Mouse (Mus musculus) forebrain, embryonic 16.5 days (tissue): ENCODE measurements around the gene BC004004. TPM values are rescaled to one million over a fixed set of nuclear protein-coding genes. Genes with fewer than 3 reads are reported as not detected.

Source experiments
- ATAC-seq: fragments of 200-750 bp; cut with Nextera tagmentation; 2 replicates; pipeline ENCODE4 v1.8.0; 2017; ENCODE audit warnings: mild to moderate bottlenecking, moderate library complexity
- H3K27ac ChIP-seq: fragments of 300-500 bp; sonication (generic); 2 replicates; pipeline ENCODE4 v1.5.1; 2014; ENCODE audit warnings: low read length, control low read depth
- H3K27me3 ChIP-seq: fragments of 300-500 bp; sonication (generic); replicated peaks from 2 replicates; pipeline ENCODE4 v1.6.1; 2014; ENCODE audit warnings: low read length; ENCODE audit not compliant: control insufficient read depth, insufficient read depth
- H3K36me3 ChIP-seq: fragments of 300-500 bp; sonication (generic); 2 replicates; pipeline ENCODE4 v1.6.1; 2014; ENCODE audit not compliant: control insufficient read depth, insufficient read depth
- H3K4me1 ChIP-seq: fragments of 300-500 bp; sonication (generic); replicated peaks from 2 replicates; pipeline ENCODE4 v1.6.1; 2014; ENCODE audit warnings: low read length; ENCODE audit not compliant: control insufficient read depth, insufficient read depth
- H3K4me2 ChIP-seq: fragments of 300-500 bp; sonication (generic); 2 replicates; pipeline ENCODE4 v1.6.1; 2014; ENCODE audit warnings: mild to moderate bottlenecking, low read length, control low read depth
- H3K4me3 ChIP-seq: fragments of 300-500 bp; sonication (generic); replicated peaks from 2 replicates; pipeline ENCODE4 v1.5.1; 2014; ENCODE audit warnings: mild to moderate bottlenecking, low read length, control low read depth
- H3K9ac ChIP-seq: fragments of 300-500 bp; sonication (generic); replicated peaks from 2 replicates; pipeline ENCODE4 v1.6.1; 2014; ENCODE audit warnings: low read depth, low read length, control low read depth
- H3K9me3 ChIP-seq: fragments of 300-500 bp; sonication (generic); 2 replicates; pipeline ENCODE4 v1.6.1; 2016; ENCODE audit warnings: low read length; ENCODE audit not compliant: control insufficient read depth
- WGBS: fragments of 180-500 bp; shearing (Covaris S2); extraction: QIAGEN DNeasy Blood & Tissue Kit; methylation state at CpG from one replicate; pipeline ENCODE4 v1.1.7; 2014; 5-methylcytosine and 5-hydroxymethylcytosine counted together
- polyA plus RNA-seq: library from polyadenylated mRNA; unstranded; fragments of >200 nt; fragmentation: Nextera tagmentation; extraction: Ambion mirVana; gene quantifications from 2 replicates; pipeline ENCODE4 v1.2.1, GENCODE M21; 2015

Gene BC004004
- polyA plus RNA-seq, 1 experiment from 2014 or later: 102 TPM

DNA sequence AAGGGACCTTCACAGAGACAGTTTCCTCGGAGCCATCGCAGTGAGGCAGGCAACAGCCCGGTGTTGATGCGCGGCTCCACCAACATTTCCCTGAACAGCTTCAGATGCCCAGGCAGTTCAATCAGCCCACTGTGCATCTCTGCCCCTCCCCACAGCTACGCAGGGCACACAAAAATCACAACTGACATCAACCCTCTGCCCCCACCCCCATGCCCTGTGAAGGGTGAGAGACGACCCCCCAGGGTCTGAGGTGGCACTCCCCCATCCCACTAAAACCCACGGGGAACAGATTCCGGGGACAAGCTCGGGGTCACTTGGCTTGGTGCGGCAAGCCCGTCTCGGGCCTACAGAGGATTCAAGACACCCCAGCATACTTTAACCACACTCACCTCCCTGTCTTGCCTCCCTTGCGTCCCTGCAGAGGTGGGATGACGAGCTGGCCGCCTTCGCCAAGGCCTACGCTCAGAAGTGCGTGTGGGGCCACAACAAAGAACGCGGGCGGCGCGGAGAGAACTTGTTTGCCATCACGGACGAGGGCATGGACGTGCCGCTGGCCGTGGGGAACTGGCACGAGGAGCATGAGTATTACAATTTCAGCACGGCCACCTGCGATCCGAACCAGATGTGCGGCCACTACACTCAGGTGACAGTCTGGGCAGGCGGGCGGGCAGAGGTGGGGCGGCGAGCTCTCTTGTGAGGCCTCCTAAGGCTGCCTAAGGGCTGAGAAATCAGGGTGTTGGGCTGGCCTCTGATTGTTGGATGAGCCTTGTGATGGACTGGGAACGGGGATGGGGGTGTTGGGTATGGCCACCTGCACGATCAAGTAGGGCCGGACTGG lies 53.4 kb downstream of the BC004004 start:
- no peak overlapping the region for H3K9ac ChIP-seq
- ATAC-seq: no peak
- WGBS: 20% methylated on average over 41 of the region's 41 CpGs
- peaks cover 11% of the 10 kb centered on the region for H3K4me1 ChIP-seq
- peaks cover 8% of the 10 kb centered on the region for H3K27me3 ChIP-seq
- no peak overlapping the region for H3K27ac ChIP-seq
- no peak overlapping the region for H3K4me3 ChIP-seq
- H3K36me3 ChIP-seq: no peaks in the 10 kb centered on the region
- H3K4me2 ChIP-seq: no peak overlapping the region
- H3K9me3 ChIP-seq: no peaks in the 10 kb centered on the region

DNA sequence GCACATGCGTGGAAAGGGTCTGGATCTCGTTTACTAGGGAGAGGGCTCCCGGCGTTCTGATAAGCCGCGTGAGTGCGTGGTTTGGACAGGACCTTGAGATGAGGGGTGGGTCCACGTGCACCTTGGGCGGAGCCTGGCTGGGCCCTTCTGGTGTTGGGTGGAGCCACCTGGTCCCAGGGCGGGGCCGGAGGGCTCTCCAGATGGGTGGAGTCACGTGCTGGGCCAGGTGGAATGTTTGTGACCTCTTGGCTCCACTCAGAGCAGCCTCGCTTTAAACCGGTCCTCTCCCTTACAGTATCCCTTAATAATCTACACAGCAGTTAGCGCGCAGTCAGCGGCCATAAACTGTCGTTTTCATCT lies 54.0 kb downstream of the BC004004 start:
- no peak for ATAC-seq
- Histone ChIP-seq H3K9me3 (no peaks in the 10 kb centered on the region), H3K4me2 (no peak overlapping the region), H3K4me1 (peaks cover 16% of the 10 kb centered on the region), H3K27ac (no peak overlapping the region), H3K36me3 (no peaks in the 10 kb centered on the region), H3K4me3 (no peak overlapping the region), H3K9ac (no peak overlapping the region), H3K27me3 (peaks cover 8% of the 10 kb centered on the region)
- WGBS: 21% methylated on average over 18 of the region's 18 CpGs

DNA sequence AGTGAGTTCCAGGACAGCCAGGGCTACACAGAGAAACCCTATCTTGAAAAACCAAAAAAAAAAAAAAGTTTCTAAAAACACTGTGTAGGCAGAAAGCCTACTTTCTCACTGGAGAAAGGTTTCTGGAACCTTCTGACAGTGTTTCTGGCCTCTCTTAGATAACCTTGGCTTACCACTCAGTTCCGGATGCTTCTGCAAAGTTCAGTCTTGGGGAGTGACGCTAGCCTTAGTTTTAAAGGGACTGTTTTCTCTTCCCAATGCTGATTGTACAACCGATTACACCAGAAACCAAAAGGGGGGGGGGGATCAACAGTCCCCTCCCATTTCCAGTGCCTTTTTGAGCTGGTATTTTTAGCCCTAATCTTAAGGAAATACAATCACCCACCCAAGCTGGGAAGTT lies 55.0 kb downstream of the BC004004 start:
- Histone ChIP-seq H3K9me3 (no peaks in the 10 kb centered on the region), H3K27me3 (peaks cover 8% of the 10 kb centered on the region), H3K4me2 (no peak overlapping the region), H3K27ac (no peak overlapping the region), H3K36me3 (no peaks in the 10 kb centered on the region), H3K9ac (no peak overlapping the region), H3K4me3 (no peak overlapping the region), H3K4me1 (peaks cover 16% of the 10 kb centered on the region)
- WGBS: 94% methylated on average over 3 of the region's 3 CpGs
- ATAC-seq: no peak

DNA sequence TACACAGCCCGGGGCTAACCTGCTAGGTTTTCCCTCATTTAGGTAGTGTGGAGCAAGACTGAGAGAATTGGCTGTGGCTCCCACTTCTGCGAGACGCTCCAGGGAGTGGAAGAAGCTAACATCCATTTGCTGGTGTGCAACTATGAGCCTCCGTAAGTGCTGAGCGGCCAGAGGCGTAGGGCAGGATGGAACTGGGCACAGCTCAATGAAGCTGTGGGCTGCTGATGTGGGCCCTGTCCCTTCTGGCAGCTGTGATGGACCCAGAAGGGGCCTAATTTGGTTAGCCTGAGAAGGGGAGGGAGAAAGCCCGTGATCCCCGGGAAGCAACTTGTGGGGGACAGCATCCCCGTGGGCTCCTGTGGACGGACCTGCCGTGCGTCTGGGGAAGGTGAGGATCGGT lies 57.2 kb downstream of the BC004004 start:
- H3K4me1 ChIP-seq: peaks cover 16% of the 10 kb centered on the region
- H3K36me3 ChIP-seq: no peaks in the 10 kb centered on the region
- H3K9ac ChIP-seq: peak overlapping the region; percentile 53; the same call in 1 of the 2 replicates
- H3K27me3 ChIP-seq: peaks cover 8% of the 10 kb centered on the region
- no peak overlapping the region for H3K4me3 ChIP-seq
- 45% methylated on average over 13 of the region's 13 CpGs for WGBS
- no peaks in the 10 kb centered on the region for H3K9me3 ChIP-seq
- no peak overlapping the region for H3K4me2 ChIP-seq
- H3K27ac ChIP-seq: no peak overlapping the region
- ATAC-seq: no peak

DNA sequence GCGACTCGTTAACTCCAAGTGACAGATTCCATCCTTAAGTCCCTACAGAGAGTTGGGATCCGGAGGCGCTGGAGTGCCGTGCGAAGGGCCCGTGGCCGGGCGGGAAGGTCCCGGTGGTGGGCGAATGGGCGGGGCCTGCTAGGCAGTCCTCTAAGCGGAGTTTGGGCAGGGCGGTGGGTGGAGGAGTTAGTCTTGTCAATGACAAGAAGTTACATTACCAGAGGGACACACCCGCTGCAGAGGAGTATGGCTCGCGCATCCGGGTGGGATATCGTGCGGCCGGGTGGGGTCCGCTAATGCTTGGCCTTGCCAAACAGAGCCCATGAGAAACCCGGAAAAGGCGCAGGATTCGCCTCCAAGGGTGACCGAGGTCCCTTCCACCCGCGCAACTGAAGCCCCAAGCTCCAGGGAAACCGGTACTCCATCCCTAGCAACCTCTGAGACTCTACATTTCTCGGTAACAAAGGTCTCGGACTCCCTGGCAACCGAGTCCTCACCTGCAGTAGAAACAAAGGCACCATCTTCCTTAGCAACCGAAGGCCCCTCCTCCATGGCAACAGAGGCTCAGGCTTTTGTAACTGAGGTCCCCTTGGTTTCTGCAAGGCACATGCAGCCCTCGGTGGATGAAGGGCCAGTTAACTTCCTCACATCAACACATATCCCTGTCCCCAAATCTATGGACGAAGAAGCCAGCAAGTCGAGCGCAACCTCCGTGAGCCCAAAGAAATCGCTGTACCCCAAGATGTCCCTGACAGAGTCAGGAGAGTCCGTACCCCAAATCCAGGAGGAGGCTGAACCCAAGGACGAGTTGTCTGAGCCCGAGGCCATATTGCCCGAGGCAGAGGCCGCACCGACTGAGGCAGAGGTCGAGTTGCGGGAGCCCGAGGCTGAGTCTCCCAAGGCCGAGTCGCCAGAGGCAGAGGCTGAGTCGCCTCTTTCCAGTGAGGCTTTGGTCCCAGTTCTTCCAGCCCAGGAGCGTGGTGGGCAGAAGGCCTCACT lies 58.2 kb downstream of the BC004004 start:
- WGBS: 9% methylated on average over 52 of the region's 52 CpGs
- 0 out of 2 replicates have a peak, but pooled peaks cover 3% of the 10 kb centered on the region for H3K36me3 ChIP-seq
- H3K27ac ChIP-seq: peak overlapping the region; percentile 2; the same call in 1 of the 2 replicates
- peaks cover 8% of the 10 kb centered on the region for H3K27me3 ChIP-seq
- ATAC-seq: peak; percentile 63
- H3K4me2 ChIP-seq: peak overlapping the region; percentile 47
- H3K4me3 ChIP-seq: peak overlapping the region; percentile 30
- H3K9me3 ChIP-seq: no peaks in the 10 kb centered on the region
- peaks cover 20% of the 10 kb centered on the region for H3K4me1 ChIP-seq
- peak overlapping the region; percentile 53 for H3K9ac ChIP-seq

DNA sequence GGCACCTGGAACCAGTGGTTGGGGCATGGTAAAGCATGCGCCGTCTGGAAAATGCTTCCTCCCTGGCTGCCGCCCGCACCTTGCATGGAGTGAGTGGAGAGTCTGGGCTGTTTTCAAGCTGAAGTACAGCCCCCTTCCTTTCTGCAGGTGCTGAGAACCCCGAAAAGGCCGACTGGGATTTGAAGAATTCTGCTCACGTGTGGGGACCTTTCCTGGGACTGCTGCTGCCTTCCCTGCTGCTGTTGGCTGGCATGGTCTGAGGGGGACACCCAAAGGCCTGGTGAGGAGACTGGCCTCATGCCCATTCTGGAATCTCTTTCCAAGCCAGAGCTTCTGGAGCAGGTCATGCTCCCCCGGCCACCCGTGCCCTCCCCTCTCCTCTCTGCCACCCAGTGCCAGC lies 59.1 kb downstream of the BC004004 start:
- no peak overlapping the region for H3K27ac ChIP-seq

DNA sequence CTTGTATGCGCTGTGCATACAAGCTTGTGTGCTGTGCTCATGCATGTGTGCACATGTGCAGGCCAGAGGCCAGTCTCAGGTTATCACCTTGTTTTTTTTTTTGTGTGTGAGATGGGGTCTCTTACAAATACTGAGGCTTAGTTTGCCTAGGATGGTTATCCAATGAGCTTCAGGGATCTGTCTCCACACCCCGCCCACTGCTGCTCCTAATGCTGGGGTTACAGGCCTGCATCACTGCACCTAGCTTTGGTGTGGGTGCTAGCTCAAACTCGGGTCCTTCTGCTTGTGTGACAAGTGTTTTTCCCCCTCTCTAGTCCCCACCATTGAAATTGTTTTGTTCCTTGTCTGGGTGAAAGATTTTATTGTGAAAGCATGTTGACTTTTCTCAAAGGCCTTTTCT lies 61.6 kb downstream of the BC004004 start:
- no peak overlapping the region for H3K9ac ChIP-seq
- WGBS: 83% methylated on average over 3 of the region's 3 CpGs
- H3K4me3 ChIP-seq: no peak overlapping the region
- H3K9me3 ChIP-seq: no peaks in the 10 kb centered on the region
- peaks cover 18% of the 10 kb centered on the region for H3K4me1 ChIP-seq
- H3K4me2 ChIP-seq: no peak overlapping the region
- no peak for ATAC-seq
- peaks cover 23% of the 10 kb centered on the region for H3K36me3 ChIP-seq
- peak overlapping the region; percentile 68 for H3K27ac ChIP-seq
- no peaks in the 10 kb centered on the region for H3K27me3 ChIP-seq

More for the DNA sequence above, 59.1 kb downstream of the BC004004 start:
- H3K9ac ChIP-seq: no peak overlapping the region
- 77% methylated on average over 9 of the region's 9 CpGs for WGBS
- H3K4me1 ChIP-seq: peaks cover 18% of the 10 kb centered on the region
- 0 out of 2 replicates have a peak, but pooled peaks cover 2% of the 10 kb centered on the region for H3K27me3 ChIP-seq
- H3K9me3 ChIP-seq: no peaks in the 10 kb centered on the region
- no peak overlapping the region for H3K4me2 ChIP-seq
- no peak overlapping the region for H3K4me3 ChIP-seq
- no peak for ATAC-seq
- H3K36me3 ChIP-seq: peaks cover 11% of the 10 kb centered on the region; the same call in 1 of the 2 replicates

DNA sequence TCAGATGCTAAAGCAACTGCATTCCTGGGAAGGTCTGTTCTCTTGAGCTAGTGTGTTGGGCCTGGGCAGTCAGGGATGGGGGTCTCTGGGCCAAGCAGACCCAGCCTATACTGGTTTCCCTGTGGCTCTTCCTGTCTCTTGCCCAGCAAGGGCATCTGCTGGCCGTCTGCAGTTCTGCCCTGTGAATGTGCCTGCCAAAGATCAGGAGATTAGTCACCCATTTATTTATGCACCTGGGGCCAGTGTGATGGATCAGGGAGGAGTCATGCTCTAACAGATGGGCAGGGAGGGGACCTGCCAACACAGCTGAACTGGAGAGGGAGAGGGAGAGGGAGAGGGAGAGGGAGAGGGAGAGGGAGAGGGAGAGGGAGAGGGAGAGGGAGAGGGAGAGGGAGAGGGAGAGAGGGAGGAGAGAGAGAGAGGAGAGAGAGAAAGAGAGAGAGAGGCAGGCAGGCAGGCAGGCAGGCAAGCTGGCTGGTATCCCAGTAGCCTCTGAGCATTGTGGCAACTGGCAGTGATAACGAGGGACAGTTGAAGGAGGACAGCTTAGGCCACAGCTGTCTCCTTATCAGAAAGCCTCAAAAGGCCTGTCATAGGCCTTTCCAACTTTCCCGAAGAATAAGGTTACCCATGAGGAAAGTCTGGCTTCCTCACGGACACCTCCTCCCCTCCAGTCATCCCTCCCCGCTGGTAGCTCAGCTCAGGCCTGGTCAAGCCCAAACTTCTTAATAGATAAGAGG lies 62.3 kb downstream of the BC004004 start:
- WGBS: 10% methylated on average over 5 of the region's 5 CpGs
- H3K9ac ChIP-seq: no peak overlapping the region
- H3K27ac ChIP-seq: peak overlapping the region; percentile 68
- H3K4me1 ChIP-seq: peaks cover 18% of the 10 kb centered on the region
- H3K9me3 ChIP-seq: no peaks in the 10 kb centered on the region
- H3K36me3 ChIP-seq: peaks cover 23% of the 10 kb centered on the region
- no peak; the same call in 1 of the 2 replicates for ATAC-seq
- no peak overlapping the region for H3K4me2 ChIP-seq
- no peaks in the 10 kb centered on the region for H3K27me3 ChIP-seq
- H3K4me3 ChIP-seq: no peak overlapping the region
